Mouse (Mus musculus) megakaryocyte, embryonic 14.5 days (primary cell): ENCODE measurements around the gene Spdye4b. TPM values are rescaled to one million over a fixed set of nuclear protein-coding genes. Genes with fewer than 3 reads are reported as not detected.
"Not testable (repeated sequence)": the region's sequence is repeated elsewhere in the genome, so short reads cannot be mapped to it uniquely, and the experiment has no call there.

Experiments
- H3K27me3 ChIP-seq: replicated peaks from 2 replicates; pipeline ENCODE3; 2012; ENCODE audit warnings: inconsistent platforms
- H3K36me3 ChIP-seq: replicated peaks from 2 replicates; pipeline ENCODE3; 2012; ENCODE audit warnings: low read length, inconsistent platforms, mixed read lengths
- H3K4me1 ChIP-seq: 2 replicates; pipeline ENCODE4 v1.6.1; 2012; ENCODE audit warnings: inconsistent platforms
- H3K4me3 ChIP-seq: replicated peaks from 2 replicates; pipeline ENCODE3; 2012; ENCODE audit warnings: moderate library complexity, mild to moderate bottlenecking, inconsistent platforms
- H3K9me3 ChIP-seq: 2 replicates; pipeline ENCODE4 v1.6.1; 2012; ENCODE audit warnings: inconsistent platforms
- FLI1 ChIP-seq: IDR thresholded peaks from 2 replicates; pipeline ENCODE4 v1.6.1; 2012; ENCODE audit warnings: low read length, inconsistent platforms, mixed read lengths
- GATA1 ChIP-seq: IDR thresholded peaks from 3 replicates; pipeline ENCODE4 v1.6.1; 2012; ENCODE audit warnings: mixed read lengths, low read length, inconsistent platforms, borderline replicate concordance
- polyA plus RNA-seq: library from polyadenylated mRNA; stranded (reverse); fragments of >175 nt; gene quantifications from 2 replicates; pipeline ENCODE4 v1.2.3, GENCODE M21; 2012; ENCODE audit warnings: low replicate concordance; ENCODE audit not compliant: insufficient read depth

Gene Spdye4b
- not detected in 2 replicates for polyA plus RNA-seq

DNA sequence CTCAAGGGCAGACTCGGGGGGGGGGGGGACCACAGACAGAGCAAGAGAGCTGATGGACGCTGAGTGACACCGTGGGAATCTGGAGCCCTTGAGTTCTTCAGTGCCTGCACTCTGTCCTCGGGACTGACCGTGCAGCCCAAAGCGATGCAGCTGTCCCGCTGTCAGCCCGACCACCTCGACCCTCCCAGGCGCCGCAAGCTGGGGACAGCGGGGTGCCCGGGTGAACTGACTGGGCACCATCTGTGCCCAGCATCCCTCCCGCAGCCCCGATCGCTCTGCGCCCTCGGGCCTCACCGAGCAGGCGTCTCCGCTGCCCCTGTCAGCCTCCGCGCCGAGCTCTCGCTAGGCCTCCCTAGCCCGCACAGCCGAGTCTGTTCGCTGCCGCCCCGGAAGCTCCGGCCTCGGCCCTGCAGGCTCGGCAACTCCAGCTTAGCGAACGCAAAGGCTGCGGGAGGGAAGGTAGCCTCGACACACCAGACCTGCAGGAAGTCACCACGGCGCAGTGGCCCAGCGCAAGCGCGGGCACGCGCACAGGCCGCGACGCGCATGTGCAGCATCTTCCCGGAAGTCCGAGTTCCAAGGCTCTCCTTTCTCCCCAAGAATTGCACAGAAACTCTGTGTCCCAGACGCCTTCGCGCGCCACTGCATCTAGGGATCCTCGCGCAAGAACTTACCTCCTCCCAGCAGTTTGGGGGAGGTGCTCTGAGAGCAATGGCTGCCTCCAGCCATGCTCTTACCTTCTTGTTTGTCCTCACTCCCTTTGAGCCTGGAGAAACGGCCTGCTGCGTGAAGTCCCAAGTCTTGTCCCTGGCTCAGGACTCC, at the start of gene Spdye4b, which contains the start of gene Rbak:
Spdye4b (plus strand) TSS at position 763 of the 822 bp plus-strand sequence.
Rbak (minus strand) TSS at position 521 of the 822 bp plus-strand sequence.
- peaks cover 22% of the 10 kb centered on the region for H3K4me1 ChIP-seq
- H3K9me3 ChIP-seq: peaks cover 24% of the 10 kb centered on the region
- peak within 1 kb of the TSS; percentile 95 for H3K4me3 ChIP-seq
- TF ChIP-seq FLI1: no peak
- H3K27me3 ChIP-seq: peaks cover 9% of the 10 kb centered on the region
- peaks cover 35% of the 10 kb centered on the region for H3K36me3 ChIP-seq

DNA sequence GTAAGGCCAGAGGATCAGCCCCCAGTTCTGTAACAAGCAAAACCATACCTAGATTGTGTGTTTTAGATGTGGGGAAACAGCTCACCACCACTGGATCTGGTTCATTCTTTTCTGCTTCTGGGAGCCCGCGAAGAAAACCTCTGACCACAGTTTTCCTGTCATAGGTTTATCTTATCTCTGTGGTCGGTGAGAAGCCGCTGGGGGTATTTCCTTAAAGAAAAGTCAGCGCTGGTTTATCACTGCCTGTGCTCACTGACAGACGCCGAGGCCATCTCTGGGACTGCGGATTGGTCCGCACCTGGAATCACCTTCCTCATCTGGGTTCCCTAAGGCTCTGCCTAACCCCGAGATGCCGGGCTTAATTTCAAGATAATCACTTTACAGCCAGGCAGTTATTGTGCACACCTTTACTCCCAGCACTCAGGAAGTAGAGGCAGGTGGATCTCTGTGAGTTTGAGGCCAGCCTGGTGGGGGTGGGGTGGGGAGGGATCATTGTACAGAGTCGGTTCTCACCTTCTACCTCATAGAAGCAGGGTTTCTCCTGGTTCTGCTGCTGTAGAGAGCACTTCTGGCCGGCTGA, 47.8 kb upstream of the Spdye4b start:
- H3K4me1 ChIP-seq: peaks cover 21% of the 10 kb centered on the region
- no peaks in the 10 kb centered on the region for H3K36me3 ChIP-seq
- H3K27me3 ChIP-seq: peaks cover 71% of the 10 kb centered on the region
- H3K9me3 ChIP-seq: peaks cover 25% of the 10 kb centered on the region
- no peak for TF ChIP-seq FLI1
- no peak for TF ChIP-seq GATA1
- no peak overlapping the region for H3K4me3 ChIP-seq

GRCm38 (mm10) chr5:143134216-143135010, 46.4 kb upstream of the Spdye4b start:
- not testable (repeated sequence) for H3K4me3 ChIP-seq, H3K36me3 ChIP-seq
- Histone ChIP-seq H3K27me3 (peaks cover 68% of the 10 kb centered on the region), H3K9me3 (peaks cover 19% of the 10 kb centered on the region), H3K4me1 (peaks cover 21% of the 10 kb centered on the region)

DNA sequence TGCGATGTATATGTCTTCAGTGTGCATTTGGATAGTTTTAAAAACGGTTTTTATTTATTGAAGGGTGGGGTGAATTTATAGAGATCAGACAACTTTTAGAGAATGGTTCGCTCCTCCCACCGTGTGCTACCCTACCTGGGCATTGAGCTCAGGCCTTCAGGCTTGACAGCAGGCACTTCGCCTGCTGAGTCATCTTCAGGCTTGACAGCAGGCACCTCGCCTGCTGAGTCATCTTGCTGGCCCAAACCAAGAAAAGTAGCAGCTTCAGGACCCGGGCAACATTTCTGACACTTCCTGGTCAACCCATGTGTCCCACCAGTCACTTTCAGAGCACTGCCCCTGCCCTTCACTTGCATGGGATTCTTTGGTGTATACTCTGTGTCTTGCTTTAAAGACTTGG, 45.8 kb upstream of the Spdye4b start:
- Histone ChIP-seq H3K4me3 (no peak overlapping the region), H3K9me3 (peaks cover 20% of the 10 kb centered on the region), H3K36me3 (no peaks in the 10 kb centered on the region), H3K27me3 (peaks cover 70% of the 10 kb centered on the region), H3K4me1 (peaks cover 21% of the 10 kb centered on the region)
- no peak for TF ChIP-seq GATA1
- TF ChIP-seq FLI1: no peak

- no peaks in the 10 kb centered on the region for H3K36me3 ChIP-seq
- no peak for TF ChIP-seq FLI1
- TF ChIP-seq GATA1: no peak
- peaks cover 16% of the 10 kb centered on the region for H3K9me3 ChIP-seq
- peaks cover 21% of the 10 kb centered on the region for H3K4me1 ChIP-seq
- H3K27me3 ChIP-seq: peaks cover 78% of the 10 kb centered on the region
- H3K4me3 ChIP-seq: no peak overlapping the region
Measured at GRCm38 (mm10) chr5:143137580-143137979, 43.2 kb upstream of the Spdye4b start.

DNA sequence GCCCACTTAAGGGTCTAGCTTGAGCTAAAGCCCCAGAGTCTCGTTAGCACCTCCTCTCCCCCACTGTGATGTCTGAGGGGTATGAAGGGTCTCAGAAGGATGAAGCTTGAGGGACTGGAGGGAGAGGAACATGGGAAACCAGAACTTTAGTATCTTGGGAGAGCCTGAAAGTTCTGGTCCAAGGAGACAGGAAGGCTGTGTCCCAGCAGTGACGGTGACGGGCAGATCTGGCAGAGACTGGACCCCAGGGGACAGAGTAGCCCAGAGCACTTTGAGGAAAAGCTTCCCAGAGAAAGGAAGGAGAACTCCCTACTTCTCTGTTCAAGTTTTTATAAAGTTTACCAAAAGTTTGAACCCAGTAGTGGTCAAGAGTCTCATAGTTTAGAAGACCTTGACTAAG, 33.3 kb upstream of the Spdye4b start, which contains the start of gene Olfr718-ps1:
Olfr718-ps1 (minus strand) TSS at position 101 of the 400 bp plus-strand sequence.
- Histone ChIP-seq H3K9me3 (peaks cover 39% of the 10 kb centered on the region), H3K36me3 (no peaks in the 10 kb centered on the region)
- TF ChIP-seq FLI1: no peak

DNA sequence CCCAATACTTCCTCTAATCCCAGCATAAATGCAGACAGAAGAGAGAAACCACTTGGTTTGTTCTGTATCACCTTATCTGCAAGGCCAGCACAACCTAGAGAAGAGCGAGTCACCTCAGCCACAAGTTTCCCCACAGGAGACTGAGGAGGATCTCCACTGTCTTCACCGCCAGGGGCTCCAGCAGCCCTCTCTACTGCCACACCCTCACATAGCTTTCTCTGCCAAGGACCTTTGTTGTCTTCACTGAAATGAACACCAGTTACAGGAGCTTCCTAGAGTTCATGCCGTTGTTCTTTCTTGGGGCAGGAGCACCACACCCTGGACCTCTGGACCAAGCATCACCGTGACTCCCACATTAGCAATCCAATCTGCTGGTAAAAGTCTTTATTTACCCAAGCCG, 32.2 kb upstream of the Spdye4b start:
- peaks cover 7% of the 10 kb centered on the region; the same call in 1 of the 2 replicates for H3K4me1 ChIP-seq
- H3K27me3 ChIP-seq: peaks cover 62% of the 10 kb centered on the region
- TF ChIP-seq FLI1: no peak
- TF ChIP-seq GATA1: no peak
- no peaks in the 10 kb centered on the region for H3K36me3 ChIP-seq
- H3K4me3 ChIP-seq: no peak overlapping the region
- H3K9me3 ChIP-seq: peaks cover 48% of the 10 kb centered on the region

More for the DNA sequence above, 33.3 kb upstream of the Spdye4b start, which contains the start of gene Olfr718-ps1:
- peaks cover 67% of the 10 kb centered on the region for H3K27me3 ChIP-seq
- H3K4me3 ChIP-seq: no peak within 1 kb of the TSS
- peaks cover 5% of the 10 kb centered on the region; the same call in 1 of the 2 replicates for H3K4me1 ChIP-seq

DNA sequence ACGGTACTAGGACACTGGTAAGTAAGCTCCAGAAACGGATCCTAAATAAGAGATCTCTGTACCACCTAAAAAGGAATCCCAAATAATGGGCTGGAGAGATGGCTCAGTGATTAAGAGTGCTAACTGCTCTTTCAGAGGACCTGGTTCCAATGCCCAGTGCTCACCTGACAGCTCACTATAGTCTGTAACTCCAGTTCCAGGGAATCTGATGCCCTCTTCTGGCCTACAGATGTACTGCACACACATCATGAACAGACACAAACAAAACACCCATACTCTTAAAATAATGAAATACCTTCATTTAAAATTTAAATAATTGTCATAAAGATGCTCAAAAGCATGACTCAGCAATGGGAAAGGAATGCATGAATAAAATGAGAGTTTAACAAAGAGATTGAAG, 31.3 kb upstream of the Spdye4b start:
- no peak overlapping the region for H3K4me3 ChIP-seq
- no peaks in the 10 kb centered on the region for H3K36me3 ChIP-seq
- no peak for TF ChIP-seq FLI1
- no peak for TF ChIP-seq GATA1
- peaks cover 7% of the 10 kb centered on the region; the same call in 1 of the 2 replicates for H3K4me1 ChIP-seq
- H3K27me3 ChIP-seq: peaks cover 62% of the 10 kb centered on the region
- peaks cover 57% of the 10 kb centered on the region for H3K9me3 ChIP-seq

DNA sequence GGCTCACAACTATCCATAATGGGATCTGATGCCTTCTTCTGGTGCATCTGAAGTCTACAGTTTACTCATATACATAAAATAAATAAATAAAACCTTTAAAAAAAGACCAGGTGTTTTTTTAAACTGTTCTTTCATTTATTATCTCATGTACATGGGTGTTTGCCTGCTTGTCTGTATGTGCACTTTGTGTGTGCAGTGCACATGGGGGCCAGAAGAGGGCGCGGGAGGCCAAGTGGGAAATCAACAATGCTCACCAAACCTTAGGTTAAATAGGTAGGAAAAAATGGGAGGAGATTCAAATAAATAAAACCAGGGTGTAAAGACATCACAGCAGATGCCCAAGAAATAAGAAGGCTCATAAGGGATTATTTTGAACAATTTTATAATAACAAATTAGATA, 30.8 kb upstream of the Spdye4b start:
- Histone ChIP-seq H3K4me1 (peaks cover 12% of the 10 kb centered on the region), H3K4me3 (no peak overlapping the region), H3K27me3 (peaks cover 61% of the 10 kb centered on the region), H3K9me3 (peaks cover 62% of the 10 kb centered on the region), H3K36me3 (no peaks in the 10 kb centered on the region)
- TF ChIP-seq GATA1: no peak
- TF ChIP-seq FLI1: no peak
